8 mouse cellular contexts compared by ENCODE assay signal in genomic region chr1:132741175-132741997, GRCm38 (mm10). TPM values are rescaled to one million over a fixed set of nuclear protein-coding genes. Genes with fewer than 3 reads are reported as not detected.
DNase-seq lines count a peak whose midpoint lies in the region; ATAC-seq and TF ChIP-seq lines count a peak whose summit lies in the region.

Gene Nfasc (minus strand): TSS chr1:132741797.

- 3% methylated on average over 42 of the region's 51 CpGs for WGBS in hindbrain, embryonic 16.5 days
- 3% methylated on average over 49 of the region's 51 CpGs for WGBS in midbrain, embryonic 11.5 days

- peak within 1 kb of the TSS; percentile 88 for H3K27ac ChIP-seq in cortical plate, adult 2 months (ENCODE audit: insufficient read depth, low read length)
- peak within 1 kb of the TSS; percentile 62 for H3K27ac ChIP-seq in hindbrain, embryonic 16.5 days (ENCODE audit: low read depth, low read length)
- peak within 1 kb of the TSS; percentile 97 for H3K27ac ChIP-seq in left cerebral cortex, adult 2 months
- 0 out of 2 replicates have a peak within 1 kb of the TSS, but pooled peaks have one; percentile 20 for H3K27ac ChIP-seq in midbrain, embryonic 11.5 days (ENCODE audit: low read depth, low read length)

- DNase-seq in adrenal gland, postnatal 14 days: peak; percentile 83
- peak; percentile 21 for DNase-seq in gastrocnemius, adult 18-20 months (ENCODE audit: low spot score)
- DNase-seq in left cerebral cortex, adult 2 months (ENCODE audit: extremely low spot score in 1 of 2, low spot score in 2 of 2): peak; percentile 91 to 93
- DNase-seq in midbrain, embryonic 11.5 days (ENCODE audit: low spot score, missing footprints): peak; percentile 100
- DNase-seq in right cerebral cortex, postnatal 4 days: peak; percentile 92

- TF ChIP-seq CTCF in cortical plate, adult 2 months (IDR thresholded peaks at IDR 0.05; ENCODE audit: extremely low read depth, insufficient read depth, low read length): no peak
- TF ChIP-seq CTCF in left cerebral cortex, adult 2 months (IDR thresholded peaks at IDR 0.05): peak; percentile 49

- peak within 1 kb of the TSS; percentile 92 for H3K4me3 ChIP-seq in cortical plate, adult 2 months (ENCODE audit: insufficient read depth, low read length)
- peak within 1 kb of the TSS; percentile 48 for H3K4me3 ChIP-seq in hindbrain, embryonic 16.5 days (ENCODE audit: low read length)
- H3K4me3 ChIP-seq in left cerebral cortex, adult 2 months: peak within 1 kb of the TSS; percentile 84
- H3K4me3 ChIP-seq in midbrain, embryonic 11.5 days (ENCODE audit: low read depth, low read length): peak within 1 kb of the TSS; percentile 60

- peak within 1 kb of the TSS; percentile 63 for H3K9ac ChIP-seq in hindbrain, embryonic 16.5 days (ENCODE audit: low read depth, low read length)
- H3K9ac ChIP-seq in midbrain, embryonic 11.5 days (ENCODE audit: low read length): peak within 1 kb of the TSS; percentile 67

- peak; percentile 81 for ATAC-seq in hindbrain, embryonic 16.5 days
- peak; percentile 78 for ATAC-seq in midbrain, embryonic 11.5 days (ENCODE audit: low FRiP score)
- ATAC-seq in megakaryocyte progenitor cell, adult 5-6 weeks (replicated peaks; ENCODE audit: poor library complexity): no peak; the same call in 1 of the 2 replicates

- no peaks in the 10 kb centered on the region for H3K27me3 ChIP-seq in hindbrain, embryonic 16.5 days (replicated peaks; ENCODE audit: control insufficient read depth, insufficient read depth, low read length)
- peaks cover 4% of the 10 kb centered on the region for H3K27me3 ChIP-seq in midbrain, embryonic 11.5 days (ENCODE audit: control insufficient read depth, insufficient read depth, low read length)

- H3K36me3 ChIP-seq in hindbrain, embryonic 16.5 days (ENCODE audit: control insufficient read depth, insufficient read depth, low read length): no peaks in the 10 kb centered on the region
- no peaks in the 10 kb centered on the region for H3K36me3 ChIP-seq in midbrain, embryonic 11.5 days (ENCODE audit: control insufficient read depth, insufficient read depth, low read length)

- TF ChIP-seq POLR2A in cortical plate, adult 2 months (IDR thresholded peaks at IDR 0.05; ENCODE audit: extremely low read depth, insufficient read depth, low read length): peak; percentile 70; the same call in 1 of the 2 replicates

- peak within 1 kb of the TSS; percentile 90 for H3K4me2 ChIP-seq in hindbrain, embryonic 16.5 days (ENCODE audit: low read length)
- peak within 1 kb of the TSS; percentile 65 for H3K4me2 ChIP-seq in midbrain, embryonic 11.5 days

- no peaks in the 10 kb centered on the region for H3K9me3 ChIP-seq in hindbrain, embryonic 16.5 days (ENCODE audit: control insufficient read depth, low read length)
- no peaks in the 10 kb centered on the region for H3K9me3 ChIP-seq in midbrain, embryonic 11.5 days (ENCODE audit: control insufficient read depth, low read length)

- H3K4me1 ChIP-seq in cortical plate, adult 2 months (ENCODE audit: control insufficient read depth, insufficient read depth, low read length): peaks cover 12% of the 10 kb centered on the region
- H3K4me1 ChIP-seq in hindbrain, embryonic 16.5 days (ENCODE audit: control insufficient read depth, insufficient read depth, low read depth, low read length): peaks cover 25% of the 10 kb centered on the region
- H3K4me1 ChIP-seq in midbrain, embryonic 11.5 days (ENCODE audit: control insufficient read depth, insufficient read depth, low read length): peaks cover 21% of the 10 kb centered on the region

- intact Hi-C loops in left cerebral cortex, adult 2 months (cut with DNase I): loop anchor here (2.0 to 5.0 kb wide), 3 partner anchors 35 to 119 kb away; no protein-coding TSS in a partner anchor

RNA-seq across cellular contexts. Expression of gene Nfasc, which starts in this region (rescaled TPM):
- total RNA-seq in adrenal gland, postnatal 14 days (2021): 4.2 and 5.1 TPM in 2 replicates
- 96.2 and 109 TPM in 2 replicates for polyA plus RNA-seq in cortical plate, adult 2 months (2012; rRNA removed)
- total RNA-seq in gastrocnemius, adult 18-20 months (2021): under 1 TPM; 0.26 to 0.32 TPM
- 36.1 and 40.0 TPM in 2 replicates for polyA plus RNA-seq in hindbrain, embryonic 16.5 days (2015; fragmentation: Nextera tagmentation; extraction: Ambion mirVana)
- 100 to 1,000 TPM; 155 to 161 TPM for total RNA-seq in left cerebral cortex, adult 2 months (2021)
- 16.4 and 19.2 TPM in 2 replicates for polyA plus RNA-seq in midbrain, embryonic 11.5 days (2014; fragmentation: Nextera tagmentation; extraction: Ambion mirVana)
- not detected in 2 replicates for total RNA-seq in megakaryocyte progenitor cell, adult 5-6 weeks (2015)
- not detected in 2 replicates for total RNA-seq in megakaryocyte progenitor cell, adult 5-6 weeks (2017)

Comparison
In these comparisons a context has a peak if more than half of its experiments do, and no peak if none do; other contexts are left out.
1. RNA of gene Nfasc (total RNA-seq): 155 to 161 TPM in left cerebral cortex, adult 2 months; 4.2 to 5.1 TPM in adrenal gland, postnatal 14 days, 0.26 to 0.32 TPM in gastrocnemius, adult 18-20 months and not detected in megakaryocyte progenitor cell, adult 5-6 weeks; every median in the first group is over 10 times any median in the second.
2. Peak in DNase-seq in gastrocnemius, adult 18-20 months; RNA of the gene not detected or under 1 TPM.
3. DNase-seq: peak in every context shown above with its lines; median percentile 100 in midbrain, embryonic 11.5 days; 92 in left cerebral cortex, adult 2 months; 92 in right cerebral cortex, postnatal 4 days; 83 in adrenal gland, postnatal 14 days; 21 in gastrocnemius, adult 18-20 months.
4. H3K27ac ChIP-seq: peak in every context shown above with its lines; median percentile 97 in left cerebral cortex, adult 2 months; 88 in cortical plate, adult 2 months; 62 in hindbrain, embryonic 16.5 days; 20 in midbrain, embryonic 11.5 days.
5. Peak in every context shown above with its lines, with median percentiles within 50 percentile points of each other: H3K4me3 ChIP-seq.